8 mouse cellular contexts compared by ENCODE assay signal in the genomic region with DNA sequence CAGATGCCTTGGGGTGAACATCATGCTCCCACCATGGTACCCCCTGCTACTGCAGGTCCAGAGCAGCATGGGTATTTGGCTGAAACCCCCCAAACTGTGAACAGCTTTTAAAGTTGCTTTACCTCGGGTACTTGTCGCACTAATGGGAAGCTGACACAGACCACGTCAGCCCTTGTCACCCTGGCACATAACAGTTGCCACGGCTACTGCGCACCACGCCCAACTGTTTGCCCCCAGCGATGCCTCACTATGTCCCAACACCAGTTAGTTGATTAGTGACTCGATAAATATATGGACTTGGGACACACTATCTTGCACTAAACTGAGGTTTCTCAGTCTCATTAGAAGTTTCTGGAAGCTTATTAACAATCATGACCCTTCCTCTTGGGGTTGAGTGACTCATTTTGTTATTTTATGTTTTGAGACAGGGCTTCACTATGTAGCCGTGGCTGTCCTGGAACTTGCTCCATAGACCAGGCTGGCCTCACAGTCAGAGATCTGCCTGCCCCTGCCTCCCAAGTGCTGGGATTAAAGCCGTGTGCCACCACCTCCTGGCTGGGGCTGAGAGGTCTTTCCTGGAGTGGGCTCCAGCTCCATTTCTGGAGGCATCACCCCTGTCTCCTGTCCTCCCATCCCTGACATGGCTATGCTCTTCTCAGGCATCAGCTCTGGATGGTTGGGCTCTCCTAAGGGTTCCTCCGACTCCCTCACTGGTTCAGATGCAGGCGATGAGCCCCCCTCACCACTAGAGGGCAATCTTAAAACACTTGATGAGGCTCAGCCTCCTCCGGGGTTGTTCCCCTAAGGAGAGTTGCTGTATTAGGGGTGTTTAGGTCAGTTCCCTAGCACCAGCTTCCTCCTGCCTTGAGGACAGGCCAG. TPM values are rescaled to one million over a fixed set of nuclear protein-coding genes. Genes with fewer than 3 reads are reported as not detected.
DNase-seq lines count a peak whose midpoint lies in the region; ATAC-seq and TF ChIP-seq lines count a peak whose summit lies in the region.

No protein-coding gene starts in this region.

- peak overlapping the region; percentile 47 for H3K4me2 ChIP-seq in forebrain, postnatal 0 days (ENCODE audit: low read depth)
- H3K4me2 ChIP-seq in lung, embryonic 15.5 days = peak overlapping the region; percentile 38

- H3K9me3 ChIP-seq in MEL (replicated peaks; ENCODE audit: insufficient read depth, low read length) = no peaks in the 10 kb centered on the region
- no peaks in the 10 kb centered on the region for H3K9me3 ChIP-seq in forebrain, postnatal 0 days (ENCODE audit: low read length)
- no peaks in the 10 kb centered on the region for H3K9me3 ChIP-seq in lung, embryonic 15.5 days

- WGBS in forebrain, postnatal 0 days = 65% methylated on average over 13 of the region's 13 CpGs
- 58% methylated on average over 13 of the region's 13 CpGs for WGBS in lung, embryonic 15.5 days

- DNase-seq in MEL (ENCODE audit: low read depth, low spot score) = peak; percentile 92
- DNase-seq in cerebellum, adult 18-20 months = peak; percentile 83 to 87
- peak; percentile 84 for DNase-seq in forebrain, postnatal 0 days
- peak; percentile 88 for DNase-seq in heart, postnatal 4 days
- DNase-seq in layer of hippocampus, adult 8-10 months (ENCODE audit: low spot score in 2 of 2) = peak; percentile 75 to 85
- DNase-seq in ovary, postnatal 10 days (ENCODE audit: low spot score) = peak; percentile 57
- DNase-seq in thymus, postnatal 0 days (ENCODE audit: low spot score) = peak; percentile 78

- TF ChIP-seq CTCF in MEL (IDR thresholded peaks at IDR 0.05 in 2 of 3, conservative IDR thresholded peaks at IDR 0.05 in 1 of 3; ENCODE audit: control insufficient read depth in 1 of 3, insufficient read depth in 1 of 3, low read depth in 2 of 3, low read length in 3 of 3, poor library complexity in 1 of 3, severe bottlenecking in 1 of 3) = peak; percentile 88 to 96 (median 94)
- TF ChIP-seq CTCF in forebrain, postnatal 0 days (IDR thresholded peaks at IDR 0.05; ENCODE audit: low read depth) = peak; percentile 86

- H3K27me3 ChIP-seq in MEL (ENCODE audit: control insufficient read depth in 1 of 2, insufficient read depth in 2 of 2, low read length in 2 of 2) = no peaks in the 10 kb centered on the region
- H3K27me3 ChIP-seq in forebrain, postnatal 0 days (ENCODE audit: insufficient read depth, low read length) = no peaks in the 10 kb centered on the region
- H3K27me3 ChIP-seq in lung, embryonic 15.5 days = no peaks in the 10 kb centered on the region

- TF ChIP-seq RAD21 in MEL (IDR thresholded peaks at IDR 0.05; ENCODE audit: low read depth, low read length) = peak; percentile 90

- peak in 1 of 2 experiments; percentile 41; a peak in 1 of 4 replicates for TF ChIP-seq POLR2A in MEL (IDR thresholded peaks at IDR 0.05; ENCODE audit: control insufficient read depth in 1 of 2, insufficient read depth in 1 of 2, low read depth in 1 of 2, low read length in 2 of 2, poor library complexity in 1 of 2)

- peaks cover 0 to 21% of the 10 kb centered on the region in 2 experiments; a peak in 2 of 4 replicates for H3K4me1 ChIP-seq in MEL (ENCODE audit: control insufficient read depth in 1 of 2, insufficient read depth in 2 of 2, low read length in 2 of 2)
- no peaks in the 10 kb centered on the region for H3K4me1 ChIP-seq in forebrain, postnatal 0 days (ENCODE audit: insufficient read depth)
- H3K4me1 ChIP-seq in lung, embryonic 15.5 days = peaks cover 3% of the 10 kb centered on the region; the same call in 1 of the 2 replicates

- ATAC-seq in forebrain, postnatal 0 days = peak; percentile 89
- ATAC-seq in lung, embryonic 15.5 days (ENCODE audit: borderline replicate concordance, extremely low read depth, low FRiP score, low TSS enrichment) = peak; percentile 90

- H3K27ac ChIP-seq in MEL (ENCODE audit: control insufficient read depth, low read depth, low read length) = no peak overlapping the region
- no peak overlapping the region for H3K27ac ChIP-seq in forebrain, postnatal 0 days (ENCODE audit: low read depth, low read length)
- no peak overlapping the region for H3K27ac ChIP-seq in lung, embryonic 15.5 days

- H3K4me3 ChIP-seq in MEL (ENCODE audit: control insufficient read depth in 1 of 2, insufficient read depth in 1 of 2, low read depth in 2 of 2, low read length in 2 of 2) = peak overlapping the region; percentile 50 to 60
- peak overlapping the region; percentile 26; the same call in 1 of the 2 replicates for H3K4me3 ChIP-seq in forebrain, postnatal 0 days (ENCODE audit: low read depth, low read length)
- no peak overlapping the region for H3K4me3 ChIP-seq in lung, embryonic 15.5 days

- no peak for TF ChIP-seq EP300 in MEL (IDR thresholded peaks at IDR 0.05; ENCODE audit: low read depth in 1 of 2, low read length in 2 of 2)

- H3K9ac ChIP-seq in MEL (ENCODE audit: control insufficient read depth, low read depth, low read length, poor library complexity, severe bottlenecking) = peak overlapping the region; percentile 66
- no peak overlapping the region for H3K9ac ChIP-seq in forebrain, postnatal 0 days
- no peak overlapping the region for H3K9ac ChIP-seq in lung, embryonic 15.5 days

- no peaks in the 10 kb centered on the region; a peak in 1 of 4 replicates for H3K36me3 ChIP-seq in MEL (ENCODE audit: control insufficient read depth in 1 of 2, insufficient read depth in 2 of 2, low read length in 2 of 2)
- no peaks in the 10 kb centered on the region for H3K36me3 ChIP-seq in forebrain, postnatal 0 days (ENCODE audit: insufficient read depth)
- H3K36me3 ChIP-seq in lung, embryonic 15.5 days = no peaks in the 10 kb centered on the region

- H3K79me2 ChIP-seq in MEL (ENCODE audit: control insufficient read depth, insufficient read depth, low read length, poor library complexity) = no peaks in the 10 kb centered on the region

TF ChIP-seq in MEL, 35 proteins besides CTCF, POLR2A, EP300 and RAD21:
- TF ChIP-seq POLR2AphosphoS2 (IDR thresholded peaks at IDR 0.05; ENCODE audit: low read length) = no peak
- TF ChIP-seq MXI1 (IDR thresholded peaks at IDR 0.05; ENCODE audit: low read depth, low read length) = peak; percentile 27; the same call in 1 of the 2 replicates
- 0 out of 2 replicates have a peak, but pooled peaks have one; percentile 30 for TF ChIP-seq MYC (IDR thresholded peaks at IDR 0.05; ENCODE audit: low read depth, low read length)
- TF ChIP-seq SIN3A (IDR thresholded peaks at IDR 0.05; ENCODE audit: low read length) = peak; percentile 40; the same call in 1 of the 2 replicates
- no peak for TF ChIP-seq MAX (IDR thresholded peaks at IDR 0.05; ENCODE audit: low read length)
- no peak for TF ChIP-seq MEF2A (IDR thresholded peaks at IDR 0.05; ENCODE audit: extremely low read depth, insufficient replicate concordance, low read depth, low read length, poor library complexity, severe bottlenecking)
- peak; percentile 77 for TF ChIP-seq ZC3H11A (IDR thresholded peaks at IDR 0.05; ENCODE audit: low read depth, low read length)
- peak; percentile 9 for TF ChIP-seq ZNF384 (IDR thresholded peaks at IDR 0.05; ENCODE audit: low read depth, low read length)
- TF ChIP-seq TBP (IDR thresholded peaks at IDR 0.05; ENCODE audit: low read depth, low read length) = 0 out of 2 replicates have a peak, but pooled peaks have one; percentile 41
- TF ChIP-seq HCFC1 (IDR thresholded peaks at IDR 0.05; ENCODE audit: low read depth, low read length) = 0 out of 2 replicates have a peak, but pooled peaks have one; percentile 41
- peak; percentile 86 for TF ChIP-seq SMC3 (IDR thresholded peaks at IDR 0.05; ENCODE audit: low read depth, low read length)
- TF ChIP-seq KAT2A (conservative IDR thresholded peaks at IDR 0.05; ENCODE audit: low read depth, low read length) = no peak
- TF ChIP-seq UBTF (IDR thresholded peaks at IDR 0.05; ENCODE audit: borderline replicate concordance, insufficient read depth, low read depth, low read length) = no peak

RNA-seq across cellular contexts. Expression of a gene that starts 22.7 kb away (rescaled TPM):
- total RNA-seq in MEL (2012; rRNA removed) = 18.7 and 18.8 TPM in 2 replicates
- polyA plus RNA-seq in MEL (2012; ENCODE audit: insufficient read depth in 1 of 2, insufficient read length in 2 of 2, low read depth in 1 of 2, low replicate concordance in 2 of 2, missing spikeins in 1 of 2) = 10 to 100 TPM in 1 of 2 experiments, not detected in 1; 18.5 TPM
- total RNA-seq in forebrain, postnatal 0 days (2014; rRNA removed) = 108 and 115 TPM in 2 replicates
- polyA plus RNA-seq in forebrain, postnatal 0 days (2015; fragmentation: Nextera tagmentation; extraction: Ambion mirVana) = 164 and 168 TPM in 2 replicates
- 10 to 100 TPM; 65.1 to 70.9 TPM for total RNA-seq in heart, postnatal 4 days (2021)
- total RNA-seq in layer of hippocampus, adult 8-10 months (2022) = 10 to 100 TPM; 55.6 to 62.1 (median 59.4) TPM
- polyA plus RNA-seq in lung, embryonic 15.5 days (2015; fragmentation: Nextera tagmentation; extraction: Ambion mirVana) = 72.9 and 76.7 TPM in 2 replicates
- polyA plus RNA-seq in thymus, postnatal 0 days (2015; fragmentation: Nextera tagmentation; extraction: Ambion mirVana) = 15.6 and 17.0 TPM in 2 replicates
